In genomic region chr6:72547121-72547520, GRCm38 (mm10) we compare ENCODE assay signal across 18 mouse cellular contexts. TPM values are rescaled to one million over a fixed set of nuclear protein-coding genes. Genes with fewer than 3 reads are reported as not detected.
DNase-seq lines count a peak whose midpoint lies in the region; ATAC-seq and TF ChIP-seq lines count a peak whose summit lies in the region.
"Had no signal": no experiment of that assay in that cellular context is flagged by ENCODE, and none has a peak within 500 bp of the region (broad histone marks: within the 10 kb centered on the region; RNA-seq: fewer than 3 reads in every experiment).

No protein-coding gene starts in this region.

- no peak overlapping the region for H3K27ac ChIP-seq in gastrocnemius, adult 2 months
- no peak overlapping the region for H3K27ac ChIP-seq in liver, adult 2 months (replicated peaks; ENCODE audit: insufficient read depth, low read depth, low read length)
- H3K27ac ChIP-seq in CH12.LX (ENCODE audit: insufficient read depth, low read depth), result no peak overlapping the region
- H3K27ac ChIP-seq in bone marrow macrophage, adult 2 months (ENCODE audit: insufficient read depth, low read depth, low read length), result no peak overlapping the region
- no peak overlapping the region for H3K27ac ChIP-seq in forebrain, embryonic 13.5 days
- H3K27ac ChIP-seq: midbrain, embryonic 12.5 days had no signal

- 99% methylated on average over 2 of the region's 2 CpGs for WGBS in liver, adult 2 months
- WGBS in forebrain, embryonic 13.5 days, result 94% methylated on average over 2 of the region's 2 CpGs

- H3K4me3 ChIP-seq in gastrocnemius, adult 2 months, result no peak overlapping the region
- H3K4me3 ChIP-seq in liver, adult 2 months (ENCODE audit: insufficient read depth, low read depth, low read length), result no peak overlapping the region
- no peak overlapping the region for H3K4me3 ChIP-seq in CH12.LX (replicated peaks in 1 of 3; ENCODE audit: low read depth in 2 of 3, low read length in 2 of 3, poor library complexity in 1 of 3)
- H3K4me3 ChIP-seq in bone marrow macrophage, adult 2 months (ENCODE audit: insufficient read depth, low read length), result no peak overlapping the region
- H3K4me3 ChIP-seq in forebrain, embryonic 13.5 days, result no peak overlapping the region
- H3K4me3 ChIP-seq: heart, embryonic 12.5 days; midbrain, embryonic 12.5 days; myocyte had no signal

- peak; percentile 28 for TF ChIP-seq CTCF in gastrocnemius, adult 2 months (IDR thresholded peaks at IDR 0.05)
- peak; percentile 19; the same call in 1 of the 2 replicates for TF ChIP-seq CTCF in liver, adult 2 months (IDR thresholded peaks at IDR 0.05; ENCODE audit: low read depth, low read length)
- TF ChIP-seq CTCF in CH12.LX (conservative IDR thresholded peaks at IDR 0.05 in 1 of 2, IDR thresholded peaks at IDR 0.05 in 1 of 2; ENCODE audit: low read depth in 2 of 2, low read length in 2 of 2), result peak; percentile 46 to 49
- peak; percentile 58 for TF ChIP-seq CTCF in bone marrow macrophage, adult 2 months (IDR thresholded peaks at IDR 0.05; ENCODE audit: low read depth, low read length)

- intact Hi-C loops in gastrocnemius, adult 2 months (cut with DNase I), result no loop called here

- no peaks in the 10 kb centered on the region for H3K27me3 ChIP-seq in liver, adult 2 months (ENCODE audit: control insufficient read depth, insufficient read depth, low read length)
- no peaks in the 10 kb centered on the region for H3K27me3 ChIP-seq in CH12.LX (replicated peaks)
- H3K27me3 ChIP-seq in forebrain, embryonic 13.5 days, result 0 out of 2 replicates have a peak, but pooled peaks cover 5% of the 10 kb centered on the region
- H3K27me3 ChIP-seq: heart, embryonic 12.5 days had no signal

- no peak overlapping the region for H3K4me2 ChIP-seq in CH12.LX (ENCODE audit: insufficient read depth, low read depth, poor library complexity, severe bottlenecking)
- no peak overlapping the region for H3K4me2 ChIP-seq in forebrain, embryonic 13.5 days
- H3K4me2 ChIP-seq: heart, embryonic 12.5 days; midbrain, embryonic 12.5 days had no signal

- in situ Hi-C loops in CH12.LX (cut with MboI; ENCODE audit: low pct_ligation_motif_present, low pct_unique_long_range_greater_than_20kb, low sequenced_read_pairs), result no loop called here

- H3K4me1 ChIP-seq in liver, adult 2 months (ENCODE audit: control insufficient read depth, insufficient read depth, low read length), result no peaks in the 10 kb centered on the region
- H3K4me1 ChIP-seq in CH12.LX (ENCODE audit: control insufficient read depth in 1 of 2, insufficient read depth in 2 of 2), result peaks cover 14 to 47% of the 10 kb centered on the region in 2 experiments
- H3K4me1 ChIP-seq in bone marrow macrophage, adult 2 months (ENCODE audit: control insufficient read depth, insufficient read depth, low read length), result peaks cover 38% of the 10 kb centered on the region
- H3K4me1 ChIP-seq in forebrain, embryonic 13.5 days, result 0 out of 2 replicates have a peak, but pooled peaks cover 5% of the 10 kb centered on the region

- H3K9me3 ChIP-seq in CH12.LX (replicated peaks; ENCODE audit: low read length), result peaks cover 3% of the 10 kb centered on the region
- 0 out of 2 replicates have a peak, but pooled peaks cover 3% of the 10 kb centered on the region for H3K9me3 ChIP-seq in forebrain, embryonic 13.5 days (replicated peaks)
- H3K9me3 ChIP-seq: heart, embryonic 12.5 days had no signal

- dilution Hi-C loops in CH12.LX (cut with MboI; ENCODE audit: extremely low pct_ligation_motif_present, extremely low pct_unique_long_range_greater_than_20kb, low sequenced_read_pairs), result no loop called here

- no peak overlapping the region for H3K9ac ChIP-seq in liver, adult 2 months (ENCODE audit: low read depth, low read length)
- H3K9ac ChIP-seq in CH12.LX (ENCODE audit: insufficient read depth, low read depth), result no peak overlapping the region
- H3K9ac ChIP-seq in forebrain, embryonic 13.5 days, result no peak overlapping the region
- H3K9ac ChIP-seq: heart, embryonic 12.5 days; midbrain, embryonic 12.5 days had no signal

- no peaks in the 10 kb centered on the region for H3K79me2 ChIP-seq in liver, adult 2 months (ENCODE audit: control insufficient read depth, insufficient read depth, low read length)
- H3K79me2 ChIP-seq in CH12.LX (replicated peaks; ENCODE audit: control insufficient read depth, extremely low read depth, insufficient read depth, poor library complexity, severe bottlenecking), result peaks cover 13% of the 10 kb centered on the region; the same call in 1 of the 2 replicates

- no peak for ATAC-seq in forebrain, embryonic 13.5 days
- ATAC-seq: CD4-positive, CD25-positive, alpha-beta regulatory T cell, adult 4 months had no signal

- TF ChIP-seq POLR2A in liver, adult 2 months (IDR thresholded peaks at IDR 0.05; ENCODE audit: extremely low read depth, insufficient read depth, low read length), result no peak
- TF ChIP-seq POLR2A in CH12.LX (IDR thresholded peaks at IDR 0.05; ENCODE audit: low read depth, low read length), result no peak
- TF ChIP-seq POLR2A in bone marrow macrophage, adult 2 months (IDR thresholded peaks at IDR 0.05; ENCODE audit: borderline replicate concordance, low read depth, low read length), result no peak

- no peak for DNase-seq in gastrocnemius, adult 2 months
- DNase-seq in gastrocnemius, adult 8-10 months (ENCODE audit: low spot score in 2 of 2), result no peak
- DNase-seq in liver, adult 2 months (ENCODE audit: extremely low read depth, low read depth, low spot score), result no peak
- DNase-seq in liver (no peak), CH12.LX (ENCODE audit: extremely low read depth) (no peak)
- DNase-seq in thymus, postnatal 36 days, result no peak
- DNase-seq: cerebellum, postnatal 25 days; heart, postnatal 4 days; lung, adult 18-20 months; retina, postnatal 1 day had no signal

- TF ChIP-seq RAD21 in CH12.LX (IDR thresholded peaks at IDR 0.05; ENCODE audit: low read depth, low read length), result no peak; the same call in none of the 2 replicates

- TF ChIP-seq EP300 in CH12.LX (IDR thresholded peaks at IDR 0.05; ENCODE audit: low read length), result no peak

- no peaks in the 10 kb centered on the region for H3K36me3 ChIP-seq in liver, adult 2 months (ENCODE audit: control insufficient read depth, insufficient read depth, low read length)
- peaks cover 0 to 9% of the 10 kb centered on the region in 2 experiments for H3K36me3 ChIP-seq in CH12.LX (replicated peaks in 1 of 2; ENCODE audit: control insufficient read depth in 1 of 2, insufficient read depth in 1 of 2, low read length in 1 of 2)
- no peaks in the 10 kb centered on the region for H3K36me3 ChIP-seq in forebrain, embryonic 13.5 days (ENCODE audit: poor library complexity, severe bottlenecking)
- H3K36me3 ChIP-seq: heart, embryonic 12.5 days; midbrain, embryonic 12.5 days had no signal

TF ChIP-seq in CH12.LX, 34 proteins besides CTCF, POLR2A, EP300 and RAD21:
- no peak for TF ChIP-seq PAX5 (IDR thresholded peaks at IDR 0.05; ENCODE audit: low read length)
- no peak for TF ChIP-seq BHLHE40 (IDR thresholded peaks at IDR 0.05; ENCODE audit: low read depth, low read length)

RNA-seq across cellular contexts. Expression of gene Capg, which starts 2.9 kb away (rescaled TPM):
- total RNA-seq in gastrocnemius, adult 2 months (2021), result 1 to 10 TPM; 6.8 to 9.7 TPM
- total RNA-seq in gastrocnemius, adult 8-10 months (2022), result 10 to 100 TPM in 1 of 4 experiments, 1 to 10 TPM in 3; 8.5 to 12.4 (median 9.0) TPM
- total RNA-seq in liver, adult 2 months (2014; rRNA removed), result 3.9 and 4.3 TPM in 2 replicates
- polyA plus RNA-seq in liver, adult 2 months (2012; rRNA removed), result 2.2 and 2.8 TPM in 2 replicates
- 211 and 264 TPM in 2 replicates for total RNA-seq in CH12.LX (2012; rRNA removed)
- total RNA-seq in CH12.LX (2014; rRNA removed), result 174 and 175 TPM in 2 replicates
- 196 and 201 TPM in 2 replicates for polyA plus RNA-seq in CH12.LX (2012; ENCODE audit: insufficient read length, low read depth)
- polyA plus RNA-seq in bone marrow macrophage, adult 2 months (2012; ENCODE audit: insufficient read depth, insufficient read length, missing spikeins), result 788 and 835 TPM in 2 replicates
- polyA plus RNA-seq in forebrain, embryonic 13.5 days (2015; fragmentation: Nextera tagmentation; extraction: Ambion mirVana), result 4.7 and 4.8 TPM in 2 replicates

RNA-seq across cellular contexts. Expression of gene Sh2d6, which starts 25.6 kb away (rescaled TPM):
- under 1 TPM; 0.59 to 0.99 TPM for total RNA-seq in gastrocnemius, adult 2 months (2021)
- total RNA-seq in gastrocnemius, adult 8-10 months (2022), result under 1 TPM; 0.29 to 0.61 (median 0.40) TPM
- total RNA-seq in liver, adult 2 months (2014; rRNA removed), result not detected in 2 replicates
- polyA plus RNA-seq in liver, adult 2 months (2012; rRNA removed), result not detected in 2 replicates
- total RNA-seq in CH12.LX (2012; rRNA removed), result 0.50 and 1.7 TPM in 2 replicates
- 0.78 and 1.1 TPM in 2 replicates for total RNA-seq in CH12.LX (2014; rRNA removed)
- polyA plus RNA-seq in CH12.LX (2012; ENCODE audit: insufficient read length, low read depth), result 4.3 and 4.9 TPM in 2 replicates
- polyA plus RNA-seq in bone marrow macrophage, adult 2 months (2012; ENCODE audit: insufficient read depth, insufficient read length, missing spikeins), result 1.3 TPM in 1 of 2 replicates, not detected in the other
- 0.62 and 0.89 TPM in 2 replicates for polyA plus RNA-seq in forebrain, embryonic 13.5 days (2015; fragmentation: Nextera tagmentation; extraction: Ambion mirVana)
- polyA plus RNA-seq: CD4-positive, CD25-positive, alpha-beta regulatory T cell, adult 4 months; heart, embryonic 12.5 days; kidney, embryonic 14.5 days; stomach, embryonic 14.5 days had no signal

RNA-seq across cellular contexts. Expression of gene Elmod3, which starts 51.1 kb away (rescaled TPM):
- total RNA-seq in gastrocnemius, adult 2 months (2021), result 1 to 10 TPM; 7.7 to 9.8 TPM
- 1 to 10 TPM; 7.9 to 8.9 (median 8.2) TPM for total RNA-seq in gastrocnemius, adult 8-10 months (2022)
- total RNA-seq in liver, adult 2 months (2014; rRNA removed), result 7.6 and 9.5 TPM in 2 replicates
- 14.7 and 16.0 TPM in 2 replicates for polyA plus RNA-seq in liver, adult 2 months (2012; rRNA removed)
- total RNA-seq in CH12.LX (2012; rRNA removed), result 4.7 and 7.1 TPM in 2 replicates
- 4.0 and 4.2 TPM in 2 replicates for total RNA-seq in CH12.LX (2014; rRNA removed)
- polyA plus RNA-seq in CH12.LX (2012; ENCODE audit: insufficient read length, low read depth), result 9.0 TPM in 2 replicates
- polyA plus RNA-seq in bone marrow macrophage, adult 2 months (2012; ENCODE audit: insufficient read depth, insufficient read length, missing spikeins), result 12.0 and 12.6 TPM in 2 replicates
- 14.1 and 14.8 TPM in 2 replicates for polyA plus RNA-seq in forebrain, embryonic 13.5 days (2015; fragmentation: Nextera tagmentation; extraction: Ambion mirVana)

RNA-seq across cellular contexts. Expression of gene Retsat, which starts 51.2 kb away (rescaled TPM):
- total RNA-seq in gastrocnemius, adult 2 months (2021), result 10 to 100 TPM; 56.1 to 98.6 TPM
- total RNA-seq in gastrocnemius, adult 8-10 months (2022), result 10 to 100 TPM; 64.4 to 72.3 (median 68.1) TPM
- total RNA-seq in liver, adult 2 months (2014; rRNA removed), result 151 and 180 TPM in 2 replicates
- polyA plus RNA-seq in liver, adult 2 months (2012; rRNA removed), result 303 and 340 TPM in 2 replicates
- 12.5 and 15.6 TPM in 2 replicates for total RNA-seq in CH12.LX (2012; rRNA removed)
- total RNA-seq in CH12.LX (2014; rRNA removed), result 14.0 and 15.5 TPM in 2 replicates
- polyA plus RNA-seq in CH12.LX (2012; ENCODE audit: insufficient read length, low read depth), result 27.7 and 28.6 TPM in 2 replicates
- polyA plus RNA-seq in bone marrow macrophage, adult 2 months (2012; ENCODE audit: insufficient read depth, insufficient read length, missing spikeins), result 15.7 and 21.3 TPM in 2 replicates
- polyA plus RNA-seq in forebrain, embryonic 13.5 days (2015; fragmentation: Nextera tagmentation; extraction: Ambion mirVana), result 3.6 and 5.5 TPM in 2 replicates

Comparison
In these comparisons a context has a peak if more than half of its experiments do, and no peak if none do; other contexts are left out.
1. RNA of gene Capg, which starts 2.9 kb away (total RNA-seq): 174 to 264 TPM in CH12.LX; 6.8 to 9.7 TPM in gastrocnemius, adult 2 months, 8.5 to 12.4 TPM in gastrocnemius, adult 8-10 months and 3.9 to 4.3 TPM in liver, adult 2 months; every median in the first group is over 10 times any median in the second.
2. Peak in every context shown above with its lines, with median percentiles within 50 percentile points of each other: CTCF ChIP-seq.